Mouse (Mus musculus) lung, embryonic 14.5 days (tissue): Measurements from ENCODE around the gene Usp27x. TPM values are rescaled to one million over a fixed set of nuclear protein-coding genes. Genes with fewer than 3 reads are reported as not detected.

Source experiments
- ATAC-seq: fragments of 200-750 bp; cut with Nextera tagmentation; 2 replicates; pipeline ENCODE4 v1.8.0; 2017; ENCODE audit warnings: mild to moderate bottlenecking, moderate TSS enrichment, moderate library complexity; ENCODE audit not compliant: insufficient read depth
- DNase-seq: peaks from one replicate; pipeline ENCODE4 v3.0.0-alpha.2; 2015
- H3K27ac ChIP-seq: fragments of 300-500 bp; sonication (generic); 2 replicates; pipeline ENCODE4 v1.5.1; 2014; ENCODE audit warnings: low read depth, mild to moderate bottlenecking, moderate library complexity
- H3K27me3 ChIP-seq: fragments of 300-500 bp; sonication (generic); 2 replicates; pipeline ENCODE4 v1.6.1; 2014; ENCODE audit warnings: low read length, control low read depth; ENCODE audit not compliant: insufficient read depth
- H3K36me3 ChIP-seq: fragments of 300-500 bp; sonication (generic); 2 replicates; pipeline ENCODE4 v1.6.1; 2014; ENCODE audit warnings: control low read depth; ENCODE audit not compliant: insufficient read depth
- H3K4me1 ChIP-seq: fragments of 300-500 bp; sonication (generic); 2 replicates; pipeline ENCODE4 v1.6.1; 2014; ENCODE audit warnings: antibody characterized with exemption, control low read depth; ENCODE audit not compliant: insufficient read depth
- H3K4me2 ChIP-seq: fragments of 300-500 bp; sonication (generic); 2 replicates; pipeline ENCODE4 v1.6.1; 2014; ENCODE audit warnings: mild to moderate bottlenecking
- H3K4me3 ChIP-seq: fragments of 300-500 bp; sonication (generic); 2 replicates; pipeline ENCODE4 v1.5.1; 2014; ENCODE audit warnings: low read depth, low read length
- H3K9ac ChIP-seq: fragments of 300-500 bp; sonication (generic); 2 replicates; pipeline ENCODE4 v1.6.1; 2014
- H3K9me3 ChIP-seq: fragments of 300-500 bp; sonication (generic); 2 replicates; pipeline ENCODE4 v1.6.1; 2016; ENCODE audit warnings: low read depth, low read length, control low read depth
- CTCF ChIP-seq: IDR thresholded peaks from 2 replicates; pipeline ENCODE4 v1.5.1; 2016; ENCODE audit warnings: antibody characterized with exemption, low read depth
- WGBS: fragments of 180-500 bp; shearing (Covaris S2); extraction: QIAGEN DNeasy Blood & Tissue Kit; methylation state at CpG from one replicate; pipeline ENCODE4 v1.1.7; 2014; 5-methylcytosine and 5-hydroxymethylcytosine counted together
- polyA plus RNA-seq: library from polyadenylated mRNA; unstranded; fragments of >200 nt; fragmentation: Nextera tagmentation; extraction: Ambion mirVana; gene quantifications from 2 replicates; pipeline ENCODE4 v1.2.1, GENCODE M21; 2014

Usp27x gene
- polyA plus RNA-seq, 1 experiment from 2014 or later = 0.51 TPM

GRCm38 (mm10) chrX:7412239-7413033 is 36.8 kb upstream of the Usp27x start:
- Histone ChIP-seq H3K9me3 (no peaks in the 10 kb centered on the region), H3K27ac (no peak overlapping the region), H3K36me3 (no peaks in the 10 kb centered on the region), H3K9ac (no peak overlapping the region), H3K4me1 (no peaks in the 10 kb centered on the region), H3K4me3 (no peak overlapping the region), H3K27me3 (no peaks in the 10 kb centered on the region), H3K4me2 (no peak overlapping the region; the same call in 1 of the 2 replicates)
- DNase-seq = no peak
- 55% methylated on average over 16 of the region's 16 CpGs for WGBS
- ATAC-seq = no peak
- no peak for TF ChIP-seq CTCF

GRCm38 (mm10) chrX:7376586-7376985 is 956 bp upstream of the Usp27x start:
- no peaks in the 10 kb centered on the region for H3K4me1 ChIP-seq
- DNase-seq (peak; percentile 3), ATAC-seq (peak; percentile 29)
- peak overlapping the region; percentile 52 for H3K4me3 ChIP-seq
- WGBS = 39% methylated on average over 4 of the region's 4 CpGs
- peak overlapping the region; percentile 74 for H3K4me2 ChIP-seq
- H3K9ac ChIP-seq = peak overlapping the region; percentile 62
- no peaks in the 10 kb centered on the region for H3K9me3 ChIP-seq
- H3K27me3 ChIP-seq = no peaks in the 10 kb centered on the region
- H3K36me3 ChIP-seq = no peaks in the 10 kb centered on the region
- TF ChIP-seq CTCF = no peak
- H3K27ac ChIP-seq = peak overlapping the region; percentile 87

- Histone ChIP-seq H3K27me3 (no peaks in the 10 kb centered on the region), H3K4me2 (peak overlapping the region; percentile 74), H3K36me3 (no peaks in the 10 kb centered on the region), H3K9ac (peak overlapping the region; percentile 62), H3K4me1 (no peaks in the 10 kb centered on the region), H3K27ac (peak overlapping the region; percentile 87), H3K9me3 (no peaks in the 10 kb centered on the region), H3K4me3 (peak overlapping the region; percentile 52)
- DNase-seq = no peak
- ATAC-seq = peak; percentile 24
- 15% methylated on average over 27 of the region's 40 CpGs for WGBS
- TF ChIP-seq CTCF = no peak
Measured at GRCm38 (mm10) chrX:7375322-7375715, 311 bp downstream of the Usp27x start.

- no peak overlapping the region for H3K4me3 ChIP-seq
- H3K9me3 ChIP-seq = no peaks in the 10 kb centered on the region
- DNase-seq (peak; percentile 39), ATAC-seq (no peak)
- no peak overlapping the region for H3K4me2 ChIP-seq
- peak; percentile 23; the same call in 1 of the 2 replicates for TF ChIP-seq CTCF
- H3K27ac ChIP-seq = no peak overlapping the region
- H3K36me3 ChIP-seq = no peaks in the 10 kb centered on the region
- H3K27me3 ChIP-seq = no peaks in the 10 kb centered on the region
- WGBS = 44% methylated on average over 2 of the region's 2 CpGs
- H3K4me1 ChIP-seq = no peaks in the 10 kb centered on the region
- no peak overlapping the region for H3K9ac ChIP-seq
Measured at GRCm38 (mm10) chrX:7325455-7325854, 50.2 kb downstream of the Usp27x start.

- Histone ChIP-seq H3K27ac (no peak overlapping the region), H3K9me3 (no peaks in the 10 kb centered on the region), H3K4me3 (no peak overlapping the region), H3K4me1 (no peaks in the 10 kb centered on the region), H3K4me2 (no peak overlapping the region), H3K36me3 (no peaks in the 10 kb centered on the region), H3K9ac (no peak overlapping the region), H3K27me3 (no peaks in the 10 kb centered on the region)
- DNase-seq (peak; percentile 85), ATAC-seq (no peak)
- WGBS = 6% methylated on average over 7 of the region's 7 CpGs
- TF ChIP-seq CTCF = peak; percentile 70
Measured at GRCm38 (mm10) chrX:7322288-7322687, 53.3 kb downstream of the Usp27x start.

Other genes with a start within 250 kb of the Usp27x start
- gene Clcn5, start 56.5 kb downstream of the Usp27x start, polyA plus RNA-seq = 14.7 and 17.0 TPM in 2 replicates
- gene Foxp3, start 197.8 kb upstream of the Usp27x start, polyA plus RNA-seq = 0.19 TPM in 1 of 2 replicates, not detected in the other
- gene Ppp1r3f, start 198.5 kb upstream of the Usp27x start, polyA plus RNA-seq = 1.4 and 1.5 TPM in 2 replicates
- 26.4 and 28.6 TPM in 2 replicates for gene Ccdc22, start 229.7 kb upstream of the Usp27x start, polyA plus RNA-seq
- gene Cacna1f, start 231.3 kb upstream of the Usp27x start, polyA plus RNA-seq = 0.05 TPM in 1 of 2 replicates, not detected in the other